Mouse (Mus musculus) liver, embryonic 13.5 days (tissue): ENCODE data around the gene Doc2g. TPM values are rescaled to one million over a fixed set of nuclear protein-coding genes. Genes with fewer than 3 reads are reported as not detected.
"Not testable (repeated sequence)": the region's sequence is repeated elsewhere in the genome, so short reads cannot be mapped to it uniquely, and the experiment has no call there.

Source experiments
- ATAC-seq: fragments of 200-750 bp; cut with Nextera tagmentation; 2 replicates; pipeline ENCODE4 v1.8.0; 2017; ENCODE audit warnings: low read depth, mild to moderate bottlenecking, moderate number of reproducible peaks, moderate library complexity
- DNase-seq: peaks from one replicate; pipeline ENCODE4 v3.0.0; 2022
- H3K27ac ChIP-seq: fragments of 300-500 bp; sonication (generic); 2 replicates; pipeline ENCODE4 v1.5.1; 2015; ENCODE audit warnings: moderate library complexity, mild to moderate bottlenecking, inconsistent platforms
- H3K27me3 ChIP-seq: fragments of 300-500 bp; sonication (generic); 2 replicates; pipeline ENCODE4 v1.6.1; 2015; ENCODE audit warnings: mild to moderate bottlenecking, inconsistent platforms
- H3K36me3 ChIP-seq: fragments of 300-500 bp; sonication (generic); 2 replicates; pipeline ENCODE4 v1.6.1; 2015; ENCODE audit warnings: mild to moderate bottlenecking, inconsistent platforms
- H3K4me1 ChIP-seq: fragments of 300-500 bp; sonication (generic); replicated peaks from 2 replicates; pipeline ENCODE4 v1.6.1; 2015; ENCODE audit warnings: inconsistent platforms
- H3K4me2 ChIP-seq: fragments of 300-500 bp; sonication (generic); 2 replicates; pipeline ENCODE4 v1.6.1; 2015; ENCODE audit warnings: inconsistent platforms, mild to moderate bottlenecking, moderate library complexity
- H3K4me3 ChIP-seq: fragments of 300-500 bp; sonication (generic); replicated peaks from 2 replicates; pipeline ENCODE4 v1.5.1; 2015; ENCODE audit warnings: mild to moderate bottlenecking, inconsistent platforms
- H3K9ac ChIP-seq: fragments of 300-500 bp; sonication (generic); 2 replicates; pipeline ENCODE4 v1.6.1; 2015; ENCODE audit warnings: mild to moderate bottlenecking, inconsistent platforms
- H3K9me3 ChIP-seq: fragments of 300-500 bp; sonication (generic); replicated peaks from 2 replicates; pipeline ENCODE4 v1.6.1; 2016; ENCODE audit warnings: inconsistent platforms
- WGBS: fragments of 180-500 bp; shearing (Covaris S2); methylation state at CpG from one replicate; pipeline ENCODE4 v1.1.7; 2015; ENCODE audit not compliant: insufficient replicate concordance; 5-methylcytosine and 5-hydroxymethylcytosine counted together
- polyA plus RNA-seq: library from polyadenylated mRNA; unstranded; fragments of >200 nt; fragmentation: Nextera tagmentation; extraction: Ambion mirVana; gene quantifications from 2 replicates; pipeline ENCODE4 v1.2.1, GENCODE M21; 2015

Gene Doc2g
- polyA plus RNA-seq, 1 experiment from 2014 or later = 0.80 TPM

DNA sequence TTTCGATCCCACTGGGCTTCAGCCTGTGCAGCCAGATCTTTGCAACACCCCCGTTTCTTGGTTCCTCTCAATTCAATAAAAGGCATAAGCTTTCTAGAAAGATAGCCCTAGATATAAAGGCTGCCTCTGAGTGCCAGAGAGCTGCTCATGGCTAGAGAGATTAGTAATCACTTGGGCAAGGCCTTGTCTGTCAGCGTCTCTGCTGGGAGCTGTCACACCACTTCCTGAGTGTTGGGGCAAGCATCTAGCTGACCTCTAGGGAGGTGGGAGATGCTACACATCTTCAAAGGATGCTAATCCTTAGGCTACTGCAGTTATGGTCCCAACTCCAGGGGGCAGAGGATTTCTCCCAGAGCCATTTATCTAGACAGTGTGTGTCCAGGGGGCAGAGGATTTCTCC lies 35.9 kb upstream of the Doc2g start:
- 0 out of 2 replicates have a peak, but pooled peaks cover 3% of the 10 kb centered on the region for H3K27me3 ChIP-seq
- H3K36me3 ChIP-seq = no peaks in the 10 kb centered on the region
- H3K9ac ChIP-seq = no peak overlapping the region
- H3K9me3 ChIP-seq = no peaks in the 10 kb centered on the region
- peaks cover 19% of the 10 kb centered on the region for H3K4me1 ChIP-seq
- 33% methylated on average over 3 of the region's 3 CpGs for WGBS
- H3K27ac ChIP-seq = no peak overlapping the region
- ATAC-seq (no peak), DNase-seq (no peak)
- H3K4me3 ChIP-seq = no peak overlapping the region
- no peak overlapping the region for H3K4me2 ChIP-seq

DNA sequence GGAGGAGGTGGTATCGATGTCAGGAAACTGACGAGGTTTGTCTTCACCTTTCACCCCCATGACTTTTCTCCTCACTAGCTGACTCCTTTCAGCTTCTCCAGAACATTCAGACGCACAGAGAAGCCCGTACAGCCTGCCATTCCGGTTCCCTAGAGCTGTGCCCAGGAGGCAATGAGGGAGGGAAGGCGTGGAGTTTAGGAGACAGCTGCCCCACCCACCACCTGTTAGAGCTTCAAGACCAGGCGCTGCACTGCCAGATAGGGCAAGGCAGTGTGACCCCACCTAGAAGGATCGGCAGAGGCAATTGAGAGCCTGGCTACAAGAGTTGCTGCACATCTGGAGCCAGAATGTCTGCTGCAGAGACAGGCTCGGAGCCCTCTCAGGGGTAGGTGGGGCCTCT lies 30.9 kb upstream of the Doc2g start, which contains the start of gene Aldh3b2:
Aldh3b2 (plus strand) TSS at position 100 of the 400 bp plus-strand sequence.
- 37% methylated on average over 9 of the region's 9 CpGs for WGBS
- H3K4me1 ChIP-seq = peaks cover 26% of the 10 kb centered on the region
- no peak within 1 kb of the TSS for H3K4me3 ChIP-seq
- peak within 1 kb of the TSS; percentile 2; the same call in 1 of the 2 replicates for H3K27ac ChIP-seq
- H3K9ac ChIP-seq = peak within 1 kb of the TSS; percentile 36; the same call in 1 of the 2 replicates
- H3K27me3 ChIP-seq = 0 out of 2 replicates have a peak, but pooled peaks cover 8% of the 10 kb centered on the region
- 0 out of 2 replicates have a peak within 1 kb of the TSS, but pooled peaks have one; percentile 10 for H3K4me2 ChIP-seq
- ATAC-seq = peak; percentile 87
- no peaks in the 10 kb centered on the region for H3K36me3 ChIP-seq
- H3K9me3 ChIP-seq = no peaks in the 10 kb centered on the region
- DNase-seq = peak; percentile 63

DNA sequence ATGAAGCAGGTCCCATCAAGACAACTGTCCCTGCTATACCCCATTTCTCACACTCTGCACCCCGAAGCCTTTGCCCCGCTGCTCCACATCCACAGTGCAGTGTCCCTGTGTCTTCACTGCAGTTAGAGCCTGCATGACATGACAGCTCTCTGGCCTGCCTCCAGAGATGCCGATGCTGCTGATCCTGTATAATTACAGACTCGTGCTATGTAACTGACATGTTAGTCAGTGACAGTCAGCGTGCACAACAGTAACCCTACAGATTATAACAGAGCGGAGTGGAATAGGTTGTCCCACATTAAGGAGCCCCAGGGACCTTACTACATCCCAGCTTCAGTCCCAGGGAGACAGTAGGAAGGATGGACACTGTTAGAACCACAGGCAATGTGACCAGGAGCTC lies 28.5 kb upstream of the Doc2g start:
- not testable (repeated sequence) for ATAC-seq, H3K27ac ChIP-seq, DNase-seq, H3K9ac ChIP-seq, H3K27me3 ChIP-seq, H3K9me3 ChIP-seq, H3K4me3 ChIP-seq, H3K4me2 ChIP-seq, H3K36me3 ChIP-seq
- H3K4me1 ChIP-seq = peaks cover 22% of the 10 kb centered on the region
- 81% methylated on average over 6 of the region's 6 CpGs for WGBS

DNA sequence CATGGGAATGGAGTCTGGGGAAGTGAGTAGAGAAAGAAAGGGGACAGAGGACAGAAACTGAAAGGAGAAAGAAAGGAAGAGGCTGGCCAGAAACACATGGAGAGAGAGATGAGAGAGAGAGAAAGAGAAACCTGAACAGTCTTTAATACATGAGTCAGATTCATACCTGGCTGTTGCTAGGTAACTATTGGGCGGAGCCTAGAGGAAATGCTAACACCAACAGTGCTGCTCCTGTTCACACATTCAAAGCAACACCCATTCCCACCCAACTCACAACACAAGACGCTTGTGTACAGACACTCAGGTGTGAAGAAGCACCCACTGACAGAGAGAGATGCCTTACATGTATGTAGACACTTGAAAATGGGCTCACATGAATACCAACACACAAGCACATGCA lies 27.2 kb upstream of the Doc2g start:
- H3K27me3 ChIP-seq = 0 out of 2 replicates have a peak, but pooled peaks cover 4% of the 10 kb centered on the region
- no peak for ATAC-seq

DNA sequence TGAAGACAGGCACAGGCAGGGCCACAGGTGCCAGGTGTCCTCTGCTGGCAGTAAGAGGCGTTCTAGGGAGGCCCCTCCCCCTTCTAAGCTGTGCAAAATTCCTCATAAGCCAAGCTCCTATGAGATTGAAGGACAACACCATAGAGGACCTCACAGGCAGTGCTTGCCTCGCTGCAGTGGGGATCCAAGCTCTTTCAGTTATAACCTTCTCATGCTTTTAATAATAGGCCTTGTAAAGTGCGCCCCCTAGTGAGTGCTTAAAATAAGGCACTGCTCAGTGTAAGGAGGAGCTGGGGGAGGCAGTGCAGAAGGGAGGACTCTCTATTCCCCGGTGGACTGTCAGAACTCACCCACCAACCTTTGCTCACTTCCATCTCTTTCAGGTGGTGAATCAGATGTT lies 22.8 kb upstream of the Doc2g start:
- DNase-seq = peak; percentile 63
- 16% methylated on average over 4 of the region's 4 CpGs for WGBS
- Histone ChIP-seq H3K4me2 (no peak overlapping the region), H3K27me3 (no peaks in the 10 kb centered on the region), H3K9ac (no peak overlapping the region), H3K4me1 (peaks cover 7% of the 10 kb centered on the region), H3K27ac (no peak overlapping the region), H3K36me3 (no peaks in the 10 kb centered on the region), H3K4me3 (no peak overlapping the region), H3K9me3 (no peaks in the 10 kb centered on the region)
- ATAC-seq = peak; percentile 52

More for the DNA sequence above, 27.2 kb upstream of the Doc2g start:
- no peak overlapping the region for H3K9ac ChIP-seq
- H3K27ac ChIP-seq = no peak overlapping the region
- no peaks in the 10 kb centered on the region for H3K9me3 ChIP-seq
- H3K4me1 ChIP-seq = peaks cover 22% of the 10 kb centered on the region
- H3K4me2 ChIP-seq = no peak overlapping the region
- no peak for DNase-seq
- H3K36me3 ChIP-seq = no peaks in the 10 kb centered on the region
- WGBS = 47% methylated on average over 2 of the region's 2 CpGs
- H3K4me3 ChIP-seq = no peak overlapping the region

DNA sequence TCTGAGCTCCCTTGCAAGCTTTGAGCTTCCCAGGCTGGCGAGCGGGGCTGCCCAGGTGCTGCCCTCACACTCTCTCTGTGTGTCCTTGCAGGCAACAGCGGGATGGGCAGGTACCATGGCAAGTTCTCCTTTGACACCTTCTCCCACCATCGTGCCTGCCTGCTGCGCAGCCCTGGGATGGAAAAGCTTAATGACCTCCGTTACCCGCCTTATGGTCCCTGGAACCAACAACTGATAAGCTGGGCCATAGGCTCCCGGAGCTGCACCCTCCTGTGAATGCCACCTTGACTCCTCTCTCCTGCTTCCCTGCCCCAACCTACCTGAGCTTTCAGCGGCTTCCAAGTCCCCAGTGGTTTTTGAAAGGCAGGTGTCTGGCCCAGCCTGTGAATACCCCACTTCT lies 22.2 kb upstream of the Doc2g start:
- no peak for DNase-seq
- WGBS = 65% methylated on average over 9 of the region's 9 CpGs
- no peak overlapping the region for H3K4me3 ChIP-seq
- no peak overlapping the region for H3K9ac ChIP-seq
- H3K9me3 ChIP-seq = no peaks in the 10 kb centered on the region
- no peak overlapping the region for H3K27ac ChIP-seq
- H3K4me1 ChIP-seq = peaks cover 13% of the 10 kb centered on the region
- no peak for ATAC-seq
- no peaks in the 10 kb centered on the region for H3K27me3 ChIP-seq
- no peak overlapping the region for H3K4me2 ChIP-seq
- H3K36me3 ChIP-seq = no peaks in the 10 kb centered on the region

DNA sequence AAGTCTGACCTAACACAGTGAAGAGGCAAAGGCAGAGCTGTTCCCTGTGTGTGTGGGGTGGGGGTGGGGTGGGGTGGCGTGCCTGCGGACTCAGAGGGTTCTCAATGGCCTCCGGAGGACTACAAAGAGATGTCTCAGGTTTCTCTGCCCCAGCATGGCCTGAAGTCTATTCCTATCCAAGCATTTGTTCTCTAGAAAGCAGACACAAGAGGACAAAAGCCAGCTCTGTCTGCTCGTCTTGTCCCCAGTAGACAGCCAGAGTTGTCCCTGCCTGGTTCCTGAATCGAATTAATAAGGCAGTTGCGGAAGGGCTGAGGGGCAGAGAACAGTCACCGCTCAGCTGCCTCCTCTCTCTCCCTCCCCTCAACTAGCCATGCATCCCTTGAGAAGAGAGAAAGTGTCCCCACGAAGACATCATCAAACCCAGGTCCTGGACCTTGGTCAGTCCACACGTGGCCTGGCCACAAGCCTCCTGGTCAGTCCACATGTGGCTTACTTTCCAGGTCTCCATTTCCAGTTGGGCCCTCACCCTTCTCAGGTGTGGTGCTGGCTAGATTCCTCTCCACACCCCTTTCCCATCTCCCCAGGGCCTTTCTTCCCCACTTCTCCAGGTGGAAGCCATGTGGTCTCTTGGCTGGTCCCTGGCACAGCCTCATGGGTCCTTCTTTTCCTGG lies 19.4 kb upstream of the Doc2g start:
- Histone ChIP-seq H3K9ac (no peak overlapping the region), H3K4me2 (no peak overlapping the region), H3K9me3 (no peaks in the 10 kb centered on the region), H3K27me3 (no peaks in the 10 kb centered on the region), H3K36me3 (peaks cover 2% of the 10 kb centered on the region; the same call in 1 of the 2 replicates), H3K27ac (no peak overlapping the region), H3K4me3 (no peak overlapping the region), H3K4me1 (peaks cover 28% of the 10 kb centered on the region)
- DNase-seq (no peak), ATAC-seq (no peak)
- WGBS = 60% methylated on average over 9 of the region's 9 CpGs

DNA sequence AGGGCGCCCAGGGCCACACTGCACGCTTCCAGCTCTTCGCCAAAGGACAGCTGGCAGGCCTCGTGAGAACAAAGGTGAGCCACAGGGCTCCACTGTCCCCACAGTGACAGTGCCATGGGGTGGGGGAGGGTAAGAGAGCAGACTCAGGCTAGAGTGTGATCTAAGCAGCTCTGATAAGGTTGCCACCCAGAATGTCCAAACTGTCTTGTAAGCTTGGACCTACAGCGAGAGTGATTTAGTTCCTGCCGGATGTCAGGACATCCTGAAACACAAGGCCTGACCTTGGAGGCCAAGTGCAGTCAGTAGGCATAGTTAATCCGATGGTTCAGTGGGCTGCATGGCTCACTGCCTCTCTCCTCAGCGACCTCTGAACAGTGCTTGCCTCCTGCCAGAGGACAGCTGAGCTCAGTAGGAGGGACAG lies 17.8 kb upstream of the Doc2g start:
- peaks cover 28% of the 10 kb centered on the region for H3K4me1 ChIP-seq
- peak overlapping the region; percentile 68 for H3K27ac ChIP-seq
- ATAC-seq = peak; percentile 35
- DNase-seq = no peak
- WGBS = 21% methylated on average over 8 of the region's 8 CpGs
- no peak overlapping the region for H3K4me2 ChIP-seq
- no peaks in the 10 kb centered on the region for H3K9me3 ChIP-seq
- H3K9ac ChIP-seq = no peak overlapping the region
- no peak overlapping the region for H3K4me3 ChIP-seq
- H3K27me3 ChIP-seq = no peaks in the 10 kb centered on the region
- H3K36me3 ChIP-seq = peaks cover 4% of the 10 kb centered on the region; the same call in 1 of the 2 replicates

DNA sequence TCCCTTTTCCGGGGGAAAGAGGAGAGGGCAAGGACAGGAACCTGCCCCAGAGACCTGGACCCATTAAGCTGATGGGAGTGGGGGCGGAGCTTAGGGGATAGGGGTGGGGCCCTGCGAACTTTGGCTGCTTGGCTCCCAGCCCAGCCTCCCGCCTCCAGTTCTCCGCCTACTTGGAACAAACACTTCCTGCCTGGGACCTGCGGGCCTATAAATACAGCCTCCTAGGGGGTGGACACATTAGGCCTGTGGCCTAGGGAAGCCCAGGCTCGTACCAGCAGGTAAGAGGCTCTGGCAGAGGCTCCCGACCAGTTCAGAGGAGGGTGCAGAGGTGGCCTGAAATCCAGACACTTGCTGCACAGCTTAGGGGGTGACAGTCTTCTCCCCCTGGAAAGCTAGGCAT lies 16.8 kb upstream of the Doc2g start, which contains the start of gene Acy3:
Acy3 (plus strand) TSS at position 237 of the 400 bp plus-strand sequence.
- peak within 1 kb of the TSS; percentile 68 for H3K27ac ChIP-seq
- H3K4me2 ChIP-seq = peak within 1 kb of the TSS; percentile 43
- ATAC-seq = peak; percentile 72
- peak within 1 kb of the TSS; percentile 39 for H3K9ac ChIP-seq
- 13% methylated on average over 8 of the region's 8 CpGs for WGBS
- H3K4me3 ChIP-seq = peak within 1 kb of the TSS; percentile 2; the same call in 1 of the 2 replicates
- DNase-seq = peak; percentile 48
- H3K36me3 ChIP-seq = peaks cover 4% of the 10 kb centered on the region; the same call in 1 of the 2 replicates
- H3K27me3 ChIP-seq = no peaks in the 10 kb centered on the region
- H3K9me3 ChIP-seq = no peaks in the 10 kb centered on the region
- H3K4me1 ChIP-seq = peaks cover 28% of the 10 kb centered on the region

DNA sequence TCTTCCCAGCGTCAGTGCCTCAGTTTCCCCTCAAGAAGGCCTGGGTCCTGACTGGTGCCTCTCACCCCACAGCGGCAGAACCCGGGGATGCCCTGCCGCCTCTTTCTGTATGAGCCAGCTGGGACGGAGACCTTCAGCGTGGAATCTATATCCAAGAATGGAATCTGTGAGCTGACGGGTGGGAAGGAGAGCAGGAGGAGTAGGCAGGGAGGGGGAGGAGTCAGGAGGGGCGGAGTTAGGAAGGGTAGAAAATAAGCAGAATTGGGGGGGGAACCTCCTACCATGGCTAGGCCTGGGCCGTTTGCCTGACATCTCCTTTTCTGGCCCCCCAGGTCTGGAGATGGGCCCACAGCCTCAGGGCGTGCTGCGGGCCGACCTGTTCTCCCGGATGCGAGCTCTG lies 15.0 kb upstream of the Doc2g start:
- 83% methylated on average over 14 of the region's 14 CpGs for WGBS

DNA sequence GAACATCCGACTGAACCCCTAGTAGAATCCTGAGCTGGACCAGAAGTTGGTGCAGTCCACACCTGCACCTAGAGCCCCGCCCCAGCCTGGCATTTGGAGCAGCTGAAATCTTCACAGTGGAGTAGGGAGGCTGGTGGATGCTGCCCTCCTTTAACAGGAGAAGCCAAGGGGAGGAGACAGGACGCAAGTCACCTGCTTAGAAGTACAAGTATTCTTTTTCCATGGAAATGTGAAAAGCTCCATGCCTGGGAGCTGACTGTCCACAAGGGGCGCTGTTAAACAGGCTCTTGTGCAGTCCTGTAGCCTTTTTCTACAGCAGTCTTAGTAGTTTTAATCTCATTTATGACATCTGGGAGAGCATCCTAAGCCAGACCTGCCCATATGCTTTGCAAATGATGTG lies 14.4 kb upstream of the Doc2g start:
- peaks cover 36% of the 10 kb centered on the region for H3K4me1 ChIP-seq
- ATAC-seq (no peak), DNase-seq (no peak)
- H3K27me3 ChIP-seq = 0 out of 2 replicates have a peak, but pooled peaks cover 4% of the 10 kb centered on the region
- no peak overlapping the region for H3K9ac ChIP-seq
- 73% methylated on average over 4 of the region's 4 CpGs for WGBS
- no peak overlapping the region for H3K27ac ChIP-seq
- H3K36me3 ChIP-seq = peaks cover 4% of the 10 kb centered on the region; the same call in 1 of the 2 replicates
- no peaks in the 10 kb centered on the region for H3K9me3 ChIP-seq
- no peak overlapping the region for H3K4me2 ChIP-seq
- no peak overlapping the region for H3K4me3 ChIP-seq

More for the DNA sequence above, 15.0 kb upstream of the Doc2g start:
- ATAC-seq (no peak), DNase-seq (no peak)
- Histone ChIP-seq H3K4me2 (no peak overlapping the region), H3K9me3 (no peaks in the 10 kb centered on the region), H3K4me3 (no peak overlapping the region), H3K9ac (no peak overlapping the region), H3K27ac (no peak overlapping the region), H3K27me3 (0 out of 2 replicates have a peak, but pooled peaks cover 4% of the 10 kb centered on the region), H3K4me1 (peaks cover 36% of the 10 kb centered on the region), H3K36me3 (peaks cover 4% of the 10 kb centered on the region; the same call in 1 of the 2 replicates)
